Mouse (Mus musculus): ENCODE results near the gene Mcm2. TPM values are rescaled to one million over a fixed set of nuclear protein-coding genes. Genes with fewer than 3 reads are reported as not detected.

The Mcm2 gene
- polyA plus RNA-seq, 1 experiment, result 120 TPM

DNA sequence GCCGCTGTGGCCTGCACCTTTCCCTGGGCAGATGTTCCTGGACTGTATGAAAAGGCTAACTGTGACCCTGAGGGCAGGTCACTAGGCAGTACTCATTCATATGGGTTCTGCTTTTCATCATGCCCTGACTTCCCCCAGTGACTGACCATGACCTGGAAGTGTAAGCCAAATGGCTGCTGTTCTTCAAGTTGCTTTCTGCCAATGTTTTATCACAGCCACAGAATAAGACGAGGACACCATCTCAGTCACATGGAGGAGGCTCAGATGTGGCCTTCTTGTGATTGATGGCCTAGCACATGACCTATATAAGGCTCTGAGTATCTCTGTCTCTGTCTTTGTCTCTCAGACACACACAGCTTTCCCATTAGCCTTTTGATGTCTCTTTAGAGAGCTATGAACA is 51.0 kb downstream of the Mcm2 start:
- 79% methylated on average over 2 of the region's 2 CpGs for WGBS
- H3K4me3 ChIP-seq (replicated peaks; ENCODE audit: control insufficient read depth, low read depth, low read length), result no peak overlapping the region
- TF ChIP-seq POLR2A (IDR thresholded peaks at IDR 0.05; ENCODE audit: borderline replicate concordance, control insufficient read depth, low read depth, low read length) (no peak), CTCF (IDR thresholded peaks at IDR 0.05; ENCODE audit: control insufficient read depth, insufficient read depth, low read length) (no peak)
- H3K4me1 ChIP-seq (ENCODE audit: control insufficient read depth, insufficient read depth, low read length), result no peaks in the 10 kb centered on the region; the same call in 1 of the 2 replicates
- no peak overlapping the region for H3K27ac ChIP-seq (ENCODE audit: control insufficient read depth, insufficient read depth, low read depth, low read length, poor library complexity)

DNA sequence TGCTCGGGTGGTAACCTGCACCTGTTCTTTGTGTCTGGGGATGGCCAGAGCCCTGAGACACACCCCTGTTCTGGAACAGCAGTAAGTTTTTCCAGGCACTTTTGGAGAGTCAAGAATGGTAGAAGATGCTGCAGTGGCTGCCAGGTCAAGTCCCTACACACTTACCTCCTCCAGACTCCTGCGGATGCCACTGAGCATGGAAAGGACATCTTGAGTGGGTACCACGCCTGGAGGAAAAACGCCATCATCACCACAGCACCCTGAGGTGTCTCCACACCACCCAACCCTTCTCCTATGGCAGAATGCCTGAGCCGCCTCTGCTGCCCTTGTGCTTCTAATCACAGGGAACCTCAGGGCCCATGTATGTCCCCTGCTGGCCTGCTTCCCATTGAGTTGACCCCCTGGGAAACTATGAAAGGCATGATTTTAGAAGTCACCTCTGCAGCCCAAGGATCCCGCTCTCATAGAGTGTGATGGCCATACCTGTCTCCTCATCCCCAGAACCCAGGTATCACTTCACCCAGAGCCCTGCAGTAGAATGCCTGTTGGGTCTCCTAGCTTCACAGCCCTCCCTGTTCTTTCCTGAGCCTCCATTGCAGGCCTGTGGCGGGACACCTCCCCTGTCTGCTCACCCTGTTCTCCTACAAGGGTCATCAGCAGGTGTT is 53.5 kb downstream of the Mcm2 start:
- 83% methylated on average over 7 of the region's 7 CpGs for WGBS
- TF ChIP-seq POLR2A (IDR thresholded peaks at IDR 0.05; ENCODE audit: borderline replicate concordance, control insufficient read depth, low read depth, low read length) (no peak), CTCF (IDR thresholded peaks at IDR 0.05; ENCODE audit: control insufficient read depth, insufficient read depth, low read length) (no peak)
- no peak overlapping the region for H3K27ac ChIP-seq (ENCODE audit: control insufficient read depth, insufficient read depth, low read depth, low read length, poor library complexity)
- H3K4me3 ChIP-seq (replicated peaks; ENCODE audit: control insufficient read depth, low read depth, low read length), result no peak overlapping the region
- H3K4me1 ChIP-seq (ENCODE audit: control insufficient read depth, insufficient read depth, low read length), result peaks cover 1% of the 10 kb centered on the region

DNA sequence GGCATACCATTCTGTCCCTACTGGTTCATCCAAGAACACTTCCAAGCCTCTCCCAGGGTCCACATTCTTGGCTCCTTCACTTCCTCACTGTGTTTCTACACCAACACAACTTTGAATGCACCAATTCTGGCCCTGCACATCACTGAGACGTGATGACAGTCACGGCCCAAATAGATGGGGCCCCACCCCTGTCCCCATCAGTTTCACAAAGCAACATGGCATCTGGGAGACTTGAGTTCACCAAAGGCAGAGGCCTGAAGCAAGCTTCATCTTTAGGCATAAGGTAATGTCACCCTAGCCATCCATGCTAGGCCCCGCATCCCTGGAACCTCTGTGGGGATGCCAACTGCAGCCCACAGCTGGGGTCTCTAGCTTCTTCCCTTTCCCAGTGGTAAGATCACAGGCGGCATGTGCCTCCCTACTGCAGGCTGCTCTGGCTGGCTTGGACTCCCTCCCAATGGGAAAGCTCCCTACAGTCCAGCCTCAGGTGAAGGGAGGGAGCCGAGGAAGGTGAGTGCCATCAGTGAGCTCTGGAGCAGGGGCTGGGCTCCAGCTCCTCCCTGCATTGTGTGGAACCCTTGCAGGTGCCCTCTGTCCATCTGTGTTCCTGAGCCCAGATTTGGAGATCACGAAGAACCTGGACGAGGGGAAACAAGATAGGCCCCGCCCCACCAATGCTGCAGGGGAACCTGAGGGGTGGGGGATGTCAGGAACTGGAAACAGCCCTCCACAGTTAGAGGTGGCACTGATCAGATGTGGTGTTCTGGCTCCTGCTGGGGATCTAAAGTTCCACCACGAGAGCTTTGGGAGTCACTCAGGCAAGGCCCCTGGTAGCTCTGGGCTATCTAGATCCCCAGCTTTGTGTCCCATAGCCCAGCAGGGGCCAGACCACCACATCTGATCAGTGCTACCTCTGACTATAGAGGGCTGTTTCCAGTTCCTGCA is 54.5 kb downstream of the Mcm2 start:
- 85% methylated on average over 9 of the region's 9 CpGs for WGBS
- no peak for TF ChIP-seq CTCF (IDR thresholded peaks at IDR 0.05; ENCODE audit: control insufficient read depth, insufficient read depth, low read length)
- no peak for TF ChIP-seq POLR2A (IDR thresholded peaks at IDR 0.05; ENCODE audit: borderline replicate concordance, control insufficient read depth, low read depth, low read length)
- Histone ChIP-seq H3K4me1 (ENCODE audit: control insufficient read depth, insufficient read depth, low read length) (peaks cover 1% of the 10 kb centered on the region), H3K4me3 (replicated peaks; ENCODE audit: control insufficient read depth, low read depth, low read length) (no peak overlapping the region), H3K27ac (ENCODE audit: control insufficient read depth, insufficient read depth, low read depth, low read length, poor library complexity) (no peak overlapping the region)

DNA sequence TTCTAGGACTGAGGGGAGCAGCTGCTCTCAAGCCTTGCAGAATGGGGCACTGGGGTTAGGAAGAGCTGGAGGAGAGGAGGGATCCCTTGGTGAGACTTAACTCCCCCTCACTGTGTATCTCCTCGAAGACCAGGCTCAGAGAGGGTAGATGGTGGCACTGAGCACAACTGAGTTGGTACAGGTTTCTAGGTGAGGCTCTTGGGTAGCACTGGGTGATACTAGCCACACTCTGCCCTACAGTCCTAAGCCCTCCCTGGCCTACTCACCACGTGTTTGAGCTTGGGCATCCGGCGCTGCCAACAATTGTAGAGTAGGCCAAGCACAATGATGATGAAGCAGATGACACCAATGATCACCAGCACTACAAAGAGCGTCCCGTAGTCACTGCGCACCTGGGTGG is 55.3 kb downstream of the Mcm2 start:
- H3K4me1 ChIP-seq (ENCODE audit: control insufficient read depth, insufficient read depth, low read length), result peaks cover 1% of the 10 kb centered on the region
- TF ChIP-seq CTCF (IDR thresholded peaks at IDR 0.05; ENCODE audit: control insufficient read depth, insufficient read depth, low read length), result no peak
- no peak for TF ChIP-seq POLR2A (IDR thresholded peaks at IDR 0.05; ENCODE audit: borderline replicate concordance, control insufficient read depth, low read depth, low read length)

DNA sequence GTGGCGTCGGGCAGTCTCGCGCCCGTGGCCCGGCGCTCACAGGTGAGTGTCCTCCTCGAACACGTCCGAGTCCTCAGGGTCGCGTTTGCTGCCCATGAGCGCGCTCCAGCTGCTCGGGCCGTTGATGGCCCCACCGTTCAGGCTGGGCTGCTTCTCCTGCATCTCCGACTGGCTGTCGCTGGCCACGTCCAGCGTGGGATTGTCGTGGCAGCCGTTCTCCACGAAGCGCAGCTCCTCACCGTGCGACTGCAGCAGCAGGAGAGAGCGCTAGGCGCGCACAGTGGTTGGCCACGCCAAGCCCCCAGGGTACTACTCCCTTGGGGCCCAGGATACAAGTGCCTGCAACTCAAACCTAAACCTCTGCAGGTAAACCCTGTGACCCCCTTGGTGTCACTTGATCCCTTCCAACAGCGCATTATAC is 55.8 kb downstream of the Mcm2 start:
- H3K4me1 ChIP-seq (ENCODE audit: control insufficient read depth, insufficient read depth, low read length), result peaks cover 2% of the 10 kb centered on the region
- WGBS, result 3% methylated on average over 30 of the region's 32 CpGs
- peak overlapping the region; percentile 96 for H3K27ac ChIP-seq (ENCODE audit: control insufficient read depth, insufficient read depth, low read depth, low read length, poor library complexity)
- peak overlapping the region; percentile 59 for H3K4me3 ChIP-seq (replicated peaks; ENCODE audit: control insufficient read depth, low read depth, low read length)
- no peak for TF ChIP-seq POLR2A (IDR thresholded peaks at IDR 0.05; ENCODE audit: borderline replicate concordance, control insufficient read depth, low read depth, low read length)
- TF ChIP-seq CTCF (IDR thresholded peaks at IDR 0.05; ENCODE audit: control insufficient read depth, insufficient read depth, low read length), result 0 out of 2 replicates have a peak, but pooled peaks have one; percentile 2

More for the DNA sequence above, 55.3 kb downstream of the Mcm2 start:
- Histone ChIP-seq H3K4me3 (replicated peaks; ENCODE audit: control insufficient read depth, low read depth, low read length) (no peak overlapping the region), H3K27ac (ENCODE audit: control insufficient read depth, insufficient read depth, low read depth, low read length, poor library complexity) (no peak overlapping the region)
- WGBS, result 77% methylated on average over 7 of the region's 7 CpGs

DNA sequence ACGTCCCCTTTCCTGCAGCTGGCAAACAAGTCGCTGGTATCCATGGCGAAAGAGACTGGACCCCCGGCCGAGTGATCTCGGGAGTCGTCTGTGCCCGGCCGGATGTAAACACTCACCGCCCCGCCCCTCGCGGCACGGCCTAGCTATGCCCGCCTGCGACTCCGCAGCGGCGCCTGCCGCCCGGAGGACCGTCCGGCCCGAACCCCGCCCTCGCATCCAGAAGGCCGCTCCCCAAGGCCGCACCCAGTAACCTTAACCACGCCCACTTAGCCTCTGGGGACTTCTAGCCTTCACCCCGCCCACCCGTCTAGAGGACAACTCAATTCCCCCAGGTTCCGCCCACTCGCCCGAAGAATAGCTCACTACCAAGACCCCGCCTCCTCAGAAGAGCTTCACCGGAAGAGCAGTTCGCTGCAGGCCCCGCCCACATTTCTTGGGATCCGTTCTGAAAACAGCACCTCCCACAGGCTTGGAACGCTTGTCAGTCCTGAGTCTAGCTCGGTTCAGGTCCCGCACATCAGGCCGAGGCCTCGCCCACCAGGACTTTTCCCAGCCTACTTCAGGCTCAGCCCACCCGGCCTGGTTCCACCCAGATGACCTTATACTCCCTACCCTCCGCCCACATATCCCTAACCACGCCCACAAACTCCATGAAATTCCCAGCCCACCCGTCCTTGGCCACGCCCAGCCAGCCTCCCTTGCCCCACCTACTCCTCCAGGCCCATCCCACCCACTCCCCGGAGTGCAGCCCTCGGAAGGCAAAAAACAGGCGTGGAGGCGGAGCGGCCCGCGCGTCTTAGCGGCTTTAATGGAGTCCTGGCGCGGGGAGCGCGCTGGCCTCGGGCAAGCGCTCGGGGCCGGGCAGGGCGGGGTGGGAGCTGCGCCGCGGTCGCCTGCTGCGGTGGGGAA is 56.5 kb downstream of the Mcm2 start, which contains the start of gene Abtb1:
Gene Abtb1 (minus strand): TSS at position 204 of the 909 bp plus-strand sequence.
- Histone ChIP-seq H3K27ac (ENCODE audit: control insufficient read depth, insufficient read depth, low read depth, low read length, poor library complexity) (peak within 1 kb of the TSS; percentile 96), H3K4me1 (ENCODE audit: control insufficient read depth, insufficient read depth, low read length) (peaks cover 2% of the 10 kb centered on the region), H3K4me3 (replicated peaks; ENCODE audit: control insufficient read depth, low read depth, low read length) (peak within 1 kb of the TSS; percentile 95)
- TF ChIP-seq POLR2A (IDR thresholded peaks at IDR 0.05; ENCODE audit: borderline replicate concordance, control insufficient read depth, low read depth, low read length), result peak; percentile 69; the same call in 1 of the 2 replicates
- peak; percentile 60 for TF ChIP-seq CTCF (IDR thresholded peaks at IDR 0.05; ENCODE audit: control insufficient read depth, insufficient read depth, low read length)
- WGBS, result under 1% methylated on average over 72 of the region's 72 CpGs

DNA sequence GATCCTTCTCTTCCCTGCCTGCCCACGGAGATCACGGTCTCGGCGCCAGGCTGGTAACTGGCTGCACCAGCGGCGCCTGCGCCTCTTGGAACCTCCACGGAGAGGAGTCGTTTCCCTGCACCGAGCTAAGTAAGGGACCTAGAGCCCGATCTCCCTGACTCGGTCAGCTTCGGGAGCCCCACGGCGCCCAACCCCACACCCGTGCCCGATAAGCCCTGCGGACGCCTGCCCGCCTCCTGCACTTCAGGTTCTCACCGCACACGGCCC is 57.1 kb downstream of the Mcm2 start:
- TF ChIP-seq POLR2A (IDR thresholded peaks at IDR 0.05; ENCODE audit: borderline replicate concordance, control insufficient read depth, low read depth, low read length) (no peak), CTCF (IDR thresholded peaks at IDR 0.05; ENCODE audit: control insufficient read depth, insufficient read depth, low read length) (no peak)
- H3K4me1 ChIP-seq (ENCODE audit: control insufficient read depth, insufficient read depth, low read length), result peaks cover 2% of the 10 kb centered on the region
- H3K27ac ChIP-seq (ENCODE audit: control insufficient read depth, insufficient read depth, low read depth, low read length, poor library complexity), result peak overlapping the region; percentile 96
- 1% methylated on average over 22 of the region's 22 CpGs for WGBS
- H3K4me3 ChIP-seq (replicated peaks; ENCODE audit: control insufficient read depth, low read depth, low read length), result peak overlapping the region; percentile 95
